Mouse (Mus musculus) megakaryocyte, embryonic 14.5 days (primary cell): ENCODE data around the gene Dnajc12.

Experiments
- FLI1 ChIP-seq: IDR thresholded peaks from 2 replicates; pipeline ENCODE4 v1.6.1; 2012; ENCODE audit warnings: low read length, inconsistent platforms, mixed read lengths
- GATA1 ChIP-seq: IDR thresholded peaks from 3 replicates; pipeline ENCODE4 v1.6.1; 2012; ENCODE audit warnings: mixed read lengths, low read length, inconsistent platforms, borderline replicate concordance

DNA sequence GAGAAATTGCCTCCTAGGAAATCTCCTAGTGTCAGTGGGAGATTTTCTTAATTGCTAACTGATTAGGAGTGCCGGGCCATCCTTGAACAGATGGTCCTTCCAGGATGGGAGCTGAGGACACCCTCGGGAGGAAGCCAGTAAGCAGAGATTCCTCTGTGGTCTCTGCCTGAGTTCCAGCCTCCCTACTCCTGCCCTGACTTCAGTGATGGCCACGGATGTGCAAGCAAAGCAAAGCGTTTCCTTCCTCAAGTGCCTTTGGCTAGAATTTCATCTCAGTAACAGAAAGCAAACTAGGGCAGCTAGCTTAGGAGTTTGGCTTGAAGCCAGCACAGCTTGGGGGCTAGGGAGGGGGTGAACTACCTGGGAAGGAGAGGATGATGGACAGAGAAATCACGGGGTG is 34.8 kb downstream of the Dnajc12 start:
- TF ChIP-seq GATA1 (no peak), FLI1 (no peak)
